Mouse (Mus musculus): Measurements from ENCODE around the gene Hoxc12.

Gene Hoxc12

DNA sequence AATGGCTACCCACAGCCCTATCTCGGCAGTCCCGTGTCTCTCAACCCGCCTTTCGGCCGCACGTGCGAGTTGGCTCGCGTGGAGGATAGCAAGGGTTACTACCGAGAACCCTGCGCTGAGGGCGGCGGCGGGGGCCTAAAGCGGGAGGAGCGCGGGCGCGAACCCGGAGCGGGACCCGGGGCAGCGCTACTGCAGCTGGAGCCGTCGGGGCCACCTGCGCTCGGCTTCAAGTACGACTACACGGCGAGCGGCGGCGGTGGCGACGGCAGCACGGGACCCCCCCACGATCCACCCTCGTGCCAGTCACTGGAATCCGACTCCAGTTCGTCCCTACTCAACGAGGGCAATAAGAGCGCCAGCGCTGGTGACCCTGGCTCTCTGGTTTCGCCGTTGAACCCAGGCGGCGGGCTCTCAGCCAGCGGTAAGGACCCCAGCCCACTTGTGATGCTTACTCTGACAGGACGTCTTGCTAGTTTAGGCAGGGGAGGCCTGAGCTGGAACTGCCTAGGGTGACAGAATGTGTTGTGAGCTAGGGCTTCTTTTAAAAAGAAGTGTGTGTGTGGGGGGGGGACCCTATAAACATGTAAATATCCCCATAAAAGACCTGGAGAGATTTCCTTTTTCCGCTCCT is 594 bp downstream of the Hoxc12 start:
- no peak for DNase-seq (ENCODE audit: low spot score)

- DNase-seq (ENCODE audit: low spot score) = no peak
Observed at GRCm38 (mm10) chr15:102939256-102940155, 2.9 kb downstream of the Hoxc12 start.

GRCm38 (mm10) chr15:102942739-102943467 is 6.3 kb downstream of the Hoxc12 start:
- DNase-seq (ENCODE audit: low spot score) = no peak

DNA sequence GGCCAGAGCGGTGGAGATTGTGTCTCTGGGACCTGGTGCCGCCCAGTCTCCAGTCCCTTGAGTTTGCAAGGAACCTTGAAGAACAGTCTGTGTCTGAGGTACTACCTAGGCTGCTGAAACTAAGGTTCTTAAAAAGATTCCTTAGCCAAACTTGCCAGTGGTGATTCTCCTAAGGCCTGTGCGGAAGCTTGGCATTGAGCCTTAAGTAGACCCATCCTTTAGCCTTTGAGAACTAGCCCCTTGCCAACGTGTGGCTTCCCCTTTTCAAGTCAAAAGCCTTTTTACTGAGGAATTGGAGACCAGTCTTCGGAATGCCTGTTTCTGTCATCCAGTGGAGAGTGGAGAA is 6.9 kb downstream of the Hoxc12 start:
- no peak for DNase-seq (ENCODE audit: low spot score)

- no peak for DNase-seq (ENCODE audit: low spot score)
Observed at GRCm38 (mm10) chr15:102945185-102946077, 8.9 kb downstream of the Hoxc12 start.

DNA sequence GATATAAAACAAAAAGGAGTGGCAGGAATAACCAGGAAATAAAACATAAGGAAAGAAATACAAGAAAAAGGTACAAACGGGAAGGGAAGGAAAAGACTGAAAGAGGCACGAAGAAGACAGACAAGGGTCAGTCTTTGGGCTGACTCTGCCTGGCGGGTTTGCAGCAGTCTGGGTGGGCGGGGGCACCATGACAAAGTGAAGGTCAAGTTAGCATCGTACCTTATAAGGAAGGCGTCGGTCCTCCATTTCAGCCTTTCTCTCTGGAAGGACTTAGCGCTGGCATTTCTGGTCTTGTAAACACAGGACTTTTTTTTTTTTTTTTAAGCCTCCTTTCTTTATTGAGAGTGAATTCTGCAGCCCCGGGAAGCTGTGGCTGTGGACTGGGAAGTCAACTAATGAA is 10.7 kb downstream of the Hoxc12 start:
- DNase-seq (ENCODE audit: low spot score) = no peak

GRCm38 (mm10) chr15:102948842-102949241 is 12.3 kb downstream of the Hoxc12 start:
- DNase-seq (ENCODE audit: low spot score) = no peak

DNA sequence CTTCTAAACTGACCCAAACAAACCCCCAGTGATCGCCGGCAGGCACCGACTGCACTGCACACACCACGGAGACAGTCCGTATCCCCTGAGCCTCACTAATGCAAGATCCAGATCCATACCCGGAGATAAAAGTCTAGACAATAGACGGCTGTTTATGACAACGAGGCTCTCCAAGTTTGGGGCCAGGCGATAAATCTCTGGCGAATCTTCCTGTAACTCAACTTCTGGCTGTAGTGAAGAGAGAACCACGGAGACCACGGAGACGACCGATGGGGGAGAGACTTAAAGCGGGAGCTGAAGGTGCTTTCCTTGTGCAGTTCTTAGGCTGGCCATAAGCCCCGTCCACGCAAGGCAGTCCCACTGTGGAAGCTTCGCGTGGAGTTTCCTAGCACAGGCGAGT is 13.1 kb downstream of the Hoxc12 start:
- DNase-seq (ENCODE audit: low spot score) = no peak

GRCm38 (mm10) chr15:102950877-102951276 is 14.3 kb downstream of the Hoxc12 start:
- DNase-seq (ENCODE audit: low spot score) = no peak

- no peak for DNase-seq (ENCODE audit: low spot score)
Observed at GRCm38 (mm10) chr15:102953561-102953960, 17.0 kb downstream of the Hoxc12 start.

GRCm38 (mm10) chr15:102954192-102955006 is 17.8 kb downstream of the Hoxc12 start, which contains the start of gene Hoxc11:
TSS of gene Hoxc11 (plus strand) at chr15:102954427.
- no peak for DNase-seq (ENCODE audit: low spot score)

- no peak for DNase-seq (ENCODE audit: low spot score)
Observed at GRCm38 (mm10) chr15:102955007-102955382, 18.4 kb downstream of the Hoxc12 start.

DNA sequence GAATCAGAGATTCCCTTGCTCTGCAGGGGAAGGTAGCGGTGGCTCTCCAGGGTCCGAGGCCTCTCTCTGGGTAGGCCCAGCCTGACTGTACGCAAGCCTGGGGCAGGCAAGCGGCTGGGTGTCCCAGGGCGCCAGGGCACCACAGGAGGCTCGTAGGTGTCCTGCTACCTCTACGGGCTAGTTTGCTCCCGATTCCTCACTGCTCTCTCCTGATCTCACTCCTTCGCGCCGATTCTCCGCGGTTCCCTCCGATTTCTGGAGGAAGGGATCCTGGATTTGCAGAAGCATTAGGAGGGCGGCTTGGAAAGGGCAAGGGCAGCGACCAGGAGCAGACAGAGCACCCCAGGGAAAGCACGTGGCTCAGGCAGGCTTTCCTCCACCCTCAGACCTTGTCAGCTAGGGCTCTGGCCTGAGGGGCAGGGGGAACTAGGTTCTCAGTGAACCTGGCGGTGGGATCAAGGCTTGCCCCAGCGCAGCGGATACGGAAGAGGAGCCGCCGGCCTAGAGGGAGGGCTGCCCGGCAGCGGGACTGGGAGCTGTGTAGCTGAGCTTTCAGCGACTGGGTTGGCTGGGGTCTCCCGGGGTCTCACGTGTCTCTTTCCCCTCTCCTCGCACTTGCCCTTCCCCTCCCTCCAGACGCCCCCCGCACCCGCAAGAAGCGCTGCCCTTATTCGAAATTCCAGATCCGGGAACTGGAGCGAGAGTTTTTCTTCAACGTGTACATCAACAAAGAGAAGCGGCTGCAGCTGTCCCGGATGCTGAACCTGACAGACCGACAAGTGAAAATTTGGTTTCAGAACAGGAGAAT is 19.5 kb downstream of the Hoxc12 start:
- no peak for DNase-seq (ENCODE audit: low spot score)

DNA sequence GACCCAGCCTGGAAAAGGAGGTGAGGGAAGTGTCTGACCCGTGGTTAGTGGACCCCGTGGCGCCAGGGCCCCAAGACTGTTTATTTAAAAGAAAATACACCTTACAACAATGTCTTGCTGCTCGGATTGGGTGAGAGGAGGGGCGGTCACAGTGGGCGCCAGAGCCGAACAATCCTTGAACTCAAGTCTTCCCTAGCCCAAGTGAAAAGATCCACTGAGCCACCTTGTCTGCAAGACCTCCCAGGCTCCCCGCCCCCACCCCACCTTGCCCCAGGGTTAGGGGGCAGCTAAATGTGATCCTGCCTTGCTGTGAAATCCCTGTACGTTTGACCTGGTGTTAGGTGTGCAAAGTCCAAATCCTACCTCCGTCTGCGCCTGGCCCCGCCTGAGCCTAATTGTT is 20.3 kb downstream of the Hoxc12 start:
- DNase-seq (ENCODE audit: low spot score) = no peak

DNA sequence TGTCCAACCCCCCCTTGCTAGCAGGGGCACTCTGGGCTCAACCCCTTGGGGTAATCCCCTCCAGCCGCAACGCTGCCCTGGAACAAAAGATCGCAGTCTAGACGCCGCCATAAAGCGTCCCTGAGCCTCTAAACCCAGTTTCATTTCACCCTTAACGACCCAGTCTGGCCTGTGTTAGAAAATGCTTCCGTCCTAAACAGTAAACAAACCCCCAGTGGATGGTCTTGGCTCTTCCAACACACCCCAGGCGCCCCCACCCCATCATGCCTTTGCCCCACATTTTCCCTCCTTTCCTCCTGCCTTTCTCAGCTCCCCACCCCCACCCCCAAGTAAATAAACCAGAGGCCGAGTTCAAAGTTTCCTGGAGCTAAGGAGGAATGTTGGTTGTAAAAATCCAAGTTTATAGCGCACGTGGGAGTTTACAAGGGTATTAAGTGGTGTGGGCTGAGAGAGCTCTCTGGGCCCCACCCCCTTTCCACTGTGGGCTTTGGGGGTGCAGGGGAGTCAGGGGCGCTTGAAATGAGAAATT is 23.2 kb downstream of the Hoxc12 start:
- DNase-seq (ENCODE audit: low spot score) = no peak

- DNase-seq (ENCODE audit: low spot score) = no peak
Observed at GRCm38 (mm10) chr15:102961728-102962127, 25.2 kb downstream of the Hoxc12 start.

DNA sequence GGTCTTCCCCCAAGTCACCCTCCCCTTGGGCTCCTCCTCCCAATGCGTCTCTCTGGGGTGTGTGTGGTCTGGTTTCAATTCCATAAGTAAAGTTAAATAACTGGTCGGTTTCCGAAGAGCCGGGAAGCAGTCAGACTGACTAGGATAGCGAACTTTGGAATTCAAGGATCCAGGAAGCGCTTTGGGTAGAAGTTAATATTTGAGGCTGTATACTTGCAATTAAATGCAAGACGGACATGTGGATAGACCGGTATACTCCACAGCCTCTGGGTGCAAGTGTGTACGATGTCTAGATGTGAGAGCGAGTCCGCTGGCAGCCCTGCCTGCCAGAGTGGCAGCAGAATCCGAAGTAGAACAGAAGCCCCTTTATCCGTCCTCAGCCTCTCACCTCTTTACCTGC is 25.9 kb downstream of the Hoxc12 start:
- no peak for DNase-seq (ENCODE audit: low spot score)

DNA sequence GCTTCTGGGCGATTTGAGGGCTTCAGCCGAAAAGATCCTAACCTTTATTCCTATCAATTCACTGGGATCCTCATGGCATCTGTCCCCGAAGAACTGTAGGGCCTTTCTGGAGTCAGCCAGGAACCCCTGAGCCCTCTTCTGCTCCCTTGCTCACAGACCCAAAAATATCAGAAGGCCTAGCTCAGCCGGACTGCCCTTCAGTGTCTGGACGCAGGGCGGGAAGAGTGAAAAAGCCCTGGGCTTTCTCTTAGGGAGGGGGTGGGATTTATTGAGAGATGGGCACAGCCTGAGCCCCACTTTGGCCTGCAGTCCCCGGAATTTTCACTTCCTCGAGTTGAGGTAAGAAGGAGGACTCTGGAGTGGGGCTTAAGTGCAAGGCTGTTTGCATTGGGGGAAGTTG is 26.7 kb downstream of the Hoxc12 start:
- no peak for DNase-seq (ENCODE audit: low spot score)

GRCm38 (mm10) chr15:102963671-102964640 is 27.4 kb downstream of the Hoxc12 start:
- DNase-seq (ENCODE audit: low spot score) = no peak
